Comparison of ENCODE assay signal across 16 mouse cellular contexts in genomic region chr5:125331811-125332210, GRCm38 (mm10). TPM values are rescaled to one million over a fixed set of nuclear protein-coding genes. Genes with fewer than 3 reads are reported as not detected.
DNase-seq lines count a peak whose midpoint lies in the region; ATAC-seq and TF ChIP-seq lines count a peak whose summit lies in the region.
"Had no signal": no experiment of that assay in that cellular context is flagged by ENCODE, and none has a peak within 500 bp of the region (broad histone marks: within the 10 kb centered on the region; RNA-seq: fewer than 3 reads in every experiment).

No protein-coding gene starts in this region.

- WGBS in forebrain, embryonic 10.5 days: 55% methylated on average over 3 of the region's 3 CpGs
- 49% methylated on average over 3 of the region's 3 CpGs for WGBS in forebrain, embryonic 12.5 days
- WGBS in heart, postnatal 0 days: 66% methylated on average over 3 of the region's 3 CpGs
- WGBS in liver, adult 2 months: 12% methylated on average over 3 of the region's 3 CpGs
- 55% methylated on average over 3 of the region's 3 CpGs for WGBS in liver, embryonic 11.5 days
- WGBS in liver, postnatal 0 days (ENCODE audit: insufficient replicate concordance): 45% methylated on average over 3 of the region's 3 CpGs

- no peak overlapping the region for H3K4me3 ChIP-seq in forebrain, embryonic 10.5 days
- no peak overlapping the region for H3K4me3 ChIP-seq in forebrain, embryonic 12.5 days (replicated peaks)
- H3K4me3 ChIP-seq in heart, postnatal 0 days (ENCODE audit: low read depth, low read length): no peak overlapping the region
- H3K4me3 ChIP-seq in liver, adult 2 months (ENCODE audit: insufficient read depth, low read depth, low read length): no peak overlapping the region
- no peak overlapping the region for H3K4me3 ChIP-seq in liver, embryonic 11.5 days (ENCODE audit: low read depth, low read length)
- H3K4me3 ChIP-seq in liver, postnatal 0 days (ENCODE audit: low read depth, low read length): no peak overlapping the region
- H3K4me3 ChIP-seq: hindbrain, embryonic 13.5 days; midbrain, embryonic 15.5 days; myocyte had no signal

- no peak overlapping the region for H3K4me2 ChIP-seq in forebrain, embryonic 12.5 days
- no peak overlapping the region for H3K4me2 ChIP-seq in heart, postnatal 0 days (ENCODE audit: low read depth, low read length)
- no peak overlapping the region for H3K4me2 ChIP-seq in liver, embryonic 11.5 days
- peak overlapping the region; percentile 53 for H3K4me2 ChIP-seq in liver, postnatal 0 days (ENCODE audit: low read depth, low read length)
- H3K4me2 ChIP-seq: hindbrain, embryonic 13.5 days; midbrain, embryonic 15.5 days had no signal

- no peak for ATAC-seq in forebrain, embryonic 12.5 days (ENCODE audit: low FRiP score)
- no peak for ATAC-seq in heart, postnatal 0 days (ENCODE audit: insufficient read depth, low read depth)
- no peak for ATAC-seq in liver, embryonic 11.5 days (replicated peaks; ENCODE audit: low FRiP score)
- ATAC-seq in liver, postnatal 0 days: no peak
- ATAC-seq: forebrain, embryonic 14.5 days; midbrain, embryonic 15.5 days had no signal

- peaks cover 18% of the 10 kb centered on the region for H3K36me3 ChIP-seq in forebrain, embryonic 10.5 days (replicated peaks)
- no peaks in the 10 kb centered on the region for H3K36me3 ChIP-seq in forebrain, embryonic 12.5 days (replicated peaks)
- no peaks in the 10 kb centered on the region for H3K36me3 ChIP-seq in heart, postnatal 0 days (replicated peaks; ENCODE audit: control insufficient read depth, insufficient read depth, low read length)
- H3K36me3 ChIP-seq in liver, adult 2 months (ENCODE audit: control insufficient read depth, insufficient read depth, low read length): no peaks in the 10 kb centered on the region
- H3K36me3 ChIP-seq in liver, embryonic 11.5 days (ENCODE audit: control insufficient read depth, insufficient read depth, low read length): no peaks in the 10 kb centered on the region
- H3K36me3 ChIP-seq in liver, postnatal 0 days (replicated peaks; ENCODE audit: insufficient read depth, low read length): 0 out of 2 replicates have a peak, but pooled peaks cover 6% of the 10 kb centered on the region
- H3K36me3 ChIP-seq: hindbrain, embryonic 13.5 days; midbrain, embryonic 15.5 days had no signal

- TF ChIP-seq POLR2A in liver, adult 2 months (IDR thresholded peaks at IDR 0.05; ENCODE audit: extremely low read depth, insufficient read depth, low read length): no peak

- TF ChIP-seq EP300 in heart, postnatal 0 days (IDR thresholded peaks at IDR 0.05; ENCODE audit: low read depth): no peak
- TF ChIP-seq EP300 in liver, postnatal 0 days (IDR thresholded peaks at IDR 0.05; ENCODE audit: low read depth): no peak

- TF ChIP-seq CTCF in heart, postnatal 0 days (IDR thresholded peaks at IDR 0.05; ENCODE audit: low read depth): no peak
- TF ChIP-seq CTCF in liver, adult 2 months (IDR thresholded peaks at IDR 0.05; ENCODE audit: low read depth, low read length): no peak
- TF ChIP-seq CTCF in liver, postnatal 0 days (IDR thresholded peaks at IDR 0.05; ENCODE audit: low read depth): no peak

- H3K27ac ChIP-seq in forebrain, embryonic 10.5 days: peak overlapping the region; percentile 73; the same call in 1 of the 2 replicates
- no peak overlapping the region for H3K27ac ChIP-seq in forebrain, embryonic 12.5 days
- peak overlapping the region; percentile 67 for H3K27ac ChIP-seq in heart, postnatal 0 days (ENCODE audit: low read depth)
- peak overlapping the region; percentile 98 for H3K27ac ChIP-seq in liver, adult 2 months (replicated peaks; ENCODE audit: insufficient read depth, low read depth, low read length)
- no peak overlapping the region for H3K27ac ChIP-seq in liver, embryonic 11.5 days (ENCODE audit: low read depth, low read length)
- peak overlapping the region; percentile 93 for H3K27ac ChIP-seq in liver, postnatal 0 days (ENCODE audit: low read depth)
- H3K27ac ChIP-seq: hindbrain, embryonic 13.5 days; midbrain, embryonic 15.5 days had no signal

- no peak for DNase-seq in forebrain, embryonic 10.5 days (ENCODE audit: extremely low spot score, low spot score)
- no peak for DNase-seq in heart, postnatal 0 days (ENCODE audit: low spot score)
- DNase-seq in heart, postnatal 14 days: no peak
- peak; percentile 62 for DNase-seq in liver, adult 2 months (ENCODE audit: extremely low read depth, low read depth, low spot score)
- no peak for DNase-seq in liver, embryonic 11.5 days (ENCODE audit: low spot score)
- DNase-seq in liver, postnatal 0 days: no peak
- DNase-seq: cerebellum, adult 2 months; gastrocnemius, postnatal 25 days; lung, adult 18-20 months; lung, postnatal 14 days; thymus, postnatal 25 days had no signal

- intact Hi-C loops in heart, postnatal 14 days (cut with DNase I): no loop called here

- no peaks in the 10 kb centered on the region for H3K9me3 ChIP-seq in forebrain, embryonic 10.5 days
- H3K9me3 ChIP-seq in forebrain, embryonic 12.5 days: no peaks in the 10 kb centered on the region
- H3K9me3 ChIP-seq in heart, postnatal 0 days (replicated peaks; ENCODE audit: control insufficient read depth, low read length): no peaks in the 10 kb centered on the region
- H3K9me3 ChIP-seq in liver, embryonic 11.5 days (ENCODE audit: control insufficient read depth, low read length): no peaks in the 10 kb centered on the region
- H3K9me3 ChIP-seq in liver, postnatal 0 days (ENCODE audit: low read length): no peaks in the 10 kb centered on the region
- H3K9me3 ChIP-seq: hindbrain, embryonic 13.5 days; midbrain, embryonic 15.5 days had no signal

- no peaks in the 10 kb centered on the region for H3K27me3 ChIP-seq in forebrain, embryonic 10.5 days (ENCODE audit: poor library complexity, severe bottlenecking)
- no peaks in the 10 kb centered on the region for H3K27me3 ChIP-seq in forebrain, embryonic 12.5 days
- H3K27me3 ChIP-seq in heart, postnatal 0 days (ENCODE audit: control insufficient read depth, insufficient read depth, low read length): no peaks in the 10 kb centered on the region
- H3K27me3 ChIP-seq in liver, adult 2 months (ENCODE audit: control insufficient read depth, insufficient read depth, low read length): no peaks in the 10 kb centered on the region
- H3K27me3 ChIP-seq in liver, embryonic 11.5 days (replicated peaks; ENCODE audit: control insufficient read depth, insufficient read depth, low read length): no peaks in the 10 kb centered on the region
- no peaks in the 10 kb centered on the region for H3K27me3 ChIP-seq in liver, postnatal 0 days (ENCODE audit: insufficient read depth, low read length)
- H3K27me3 ChIP-seq: hindbrain, embryonic 13.5 days; midbrain, embryonic 15.5 days had no signal

- peaks cover 36% of the 10 kb centered on the region for H3K4me1 ChIP-seq in forebrain, embryonic 10.5 days
- peaks cover 17% of the 10 kb centered on the region for H3K4me1 ChIP-seq in forebrain, embryonic 12.5 days
- peaks cover 39% of the 10 kb centered on the region for H3K4me1 ChIP-seq in heart, postnatal 0 days (ENCODE audit: control insufficient read depth, insufficient read depth)
- peaks cover 58% of the 10 kb centered on the region for H3K4me1 ChIP-seq in liver, adult 2 months (ENCODE audit: control insufficient read depth, insufficient read depth, low read length)
- H3K4me1 ChIP-seq in liver, embryonic 11.5 days (replicated peaks; ENCODE audit: control insufficient read depth, insufficient read depth, low read length): peaks cover 43% of the 10 kb centered on the region
- peaks cover 36% of the 10 kb centered on the region for H3K4me1 ChIP-seq in liver, postnatal 0 days (ENCODE audit: insufficient read depth)

- peaks cover 41% of the 10 kb centered on the region for H3K79me2 ChIP-seq in liver, adult 2 months (ENCODE audit: control insufficient read depth, insufficient read depth, low read length)

- H3K9ac ChIP-seq in forebrain, embryonic 12.5 days: no peak overlapping the region
- H3K9ac ChIP-seq in heart, postnatal 0 days (replicated peaks; ENCODE audit: low read depth, low read length): 0 out of 2 replicates have a peak overlapping the region, but pooled peaks have one; percentile 17
- H3K9ac ChIP-seq in liver, adult 2 months (ENCODE audit: low read depth, low read length): peak overlapping the region; percentile 25; the same call in 1 of the 2 replicates
- H3K9ac ChIP-seq in liver, embryonic 11.5 days (ENCODE audit: low read depth, low read length): no peak overlapping the region
- no peak overlapping the region; the same call in 1 of the 2 replicates for H3K9ac ChIP-seq in liver, postnatal 0 days (replicated peaks)
- H3K9ac ChIP-seq: hindbrain, embryonic 13.5 days; midbrain, embryonic 15.5 days had no signal

RNA-seq across cellular contexts. Expression of gene Scarb1, which starts 9.1 kb away (rescaled TPM):
- 51.3 and 54.5 TPM in 2 replicates for polyA plus RNA-seq in forebrain, embryonic 10.5 days (2016; fragmentation: Nextera tagmentation; extraction: Ambion mirVana)
- polyA plus RNA-seq in forebrain, embryonic 12.5 days (2016; fragmentation: Nextera tagmentation; extraction: Ambion mirVana): 31.5 and 38.7 TPM in 2 replicates
- total RNA-seq in heart, postnatal 0 days (2014; rRNA removed; ENCODE audit: low replicate concordance): 79.8 and 84.2 TPM in 2 replicates
- 53.7 and 58.2 TPM in 2 replicates for polyA plus RNA-seq in heart, postnatal 0 days (2015; fragmentation: Nextera tagmentation; extraction: Ambion mirVana)
- 10 to 100 TPM; 60.1 to 77.5 TPM for total RNA-seq in heart, postnatal 14 days (2021)
- total RNA-seq in liver, adult 2 months (2014; rRNA removed): 72.4 and 108 TPM in 2 replicates
- 189 and 223 TPM in 2 replicates for polyA plus RNA-seq in liver, adult 2 months (2012; rRNA removed)
- 104 and 108 TPM in 2 replicates for polyA plus RNA-seq in liver, embryonic 11.5 days (2014; fragmentation: Nextera tagmentation; extraction: Ambion mirVana)
- 105 and 109 TPM in 2 replicates for polyA plus RNA-seq in liver, postnatal 0 days (2015; fragmentation: Nextera tagmentation; extraction: Ambion mirVana)

RNA-seq across cellular contexts. Expression of gene Gm10382, which starts 57.3 kb away (rescaled TPM):
- 0.21 and 0.38 TPM in 2 replicates for polyA plus RNA-seq in forebrain, embryonic 10.5 days (2016; fragmentation: Nextera tagmentation; extraction: Ambion mirVana)
- 0.91 and 0.97 TPM in 2 replicates for polyA plus RNA-seq in forebrain, embryonic 12.5 days (2016; fragmentation: Nextera tagmentation; extraction: Ambion mirVana)
- not detected in 2 replicates for total RNA-seq in heart, postnatal 0 days (2014; rRNA removed; ENCODE audit: low replicate concordance)
- polyA plus RNA-seq in heart, postnatal 0 days (2015; fragmentation: Nextera tagmentation; extraction: Ambion mirVana): 0.32 and 0.78 TPM in 2 replicates
- total RNA-seq in heart, postnatal 14 days (2021): under 1 TPM in 1 of 2 experiments, not detected in 1; 0.24 TPM
- total RNA-seq in liver, adult 2 months (2014; rRNA removed): 0.13 TPM in 1 of 2 replicates, not detected in the other
- polyA plus RNA-seq in liver, adult 2 months (2012; rRNA removed): 0.16 and 0.24 TPM in 2 replicates
- polyA plus RNA-seq in liver, embryonic 11.5 days (2014; fragmentation: Nextera tagmentation; extraction: Ambion mirVana): 0.18 and 0.34 TPM in 2 replicates
- 0.17 and 0.18 TPM in 2 replicates for polyA plus RNA-seq in liver, postnatal 0 days (2015; fragmentation: Nextera tagmentation; extraction: Ambion mirVana)
- total RNA-seq: gastrocnemius, postnatal 25 days had no signal

RNA-seq across cellular contexts. Expression of gene Ubc, which starts 58.2 kb away (rescaled TPM):
- polyA plus RNA-seq in forebrain, embryonic 10.5 days (2016; fragmentation: Nextera tagmentation; extraction: Ambion mirVana): 931 and 967 TPM in 2 replicates
- polyA plus RNA-seq in forebrain, embryonic 12.5 days (2016; fragmentation: Nextera tagmentation; extraction: Ambion mirVana): 1,113 and 1,114 TPM in 2 replicates
- total RNA-seq in heart, postnatal 0 days (2014; rRNA removed; ENCODE audit: low replicate concordance): 889 and 1,003 TPM in 2 replicates
- polyA plus RNA-seq in heart, postnatal 0 days (2015; fragmentation: Nextera tagmentation; extraction: Ambion mirVana): 742 and 892 TPM in 2 replicates
- total RNA-seq in heart, postnatal 14 days (2021): 1,000 to 10,000 TPM in 1 of 2 experiments, 100 to 1,000 TPM in 1; 947 to 1,009 TPM
- 634 and 1,049 TPM in 2 replicates for total RNA-seq in liver, adult 2 months (2014; rRNA removed)
- polyA plus RNA-seq in liver, adult 2 months (2012; rRNA removed): 990 and 1,297 TPM in 2 replicates
- polyA plus RNA-seq in liver, embryonic 11.5 days (2014; fragmentation: Nextera tagmentation; extraction: Ambion mirVana): 772 and 827 TPM in 2 replicates
- polyA plus RNA-seq in liver, postnatal 0 days (2015; fragmentation: Nextera tagmentation; extraction: Ambion mirVana): 369 and 531 TPM in 2 replicates

Comparison
In these comparisons a context has a peak if more than half of its experiments do, and no peak if none do; other contexts are left out.
1. H3K27ac ChIP-seq: peak in forebrain, embryonic 10.5 days (single experiment), heart, postnatal 0 days (single experiment), liver, adult 2 months (single experiment) and liver, postnatal 0 days (single experiment); none in forebrain, embryonic 12.5 days (single experiment) and liver, embryonic 11.5 days (single experiment).
2. H3K9ac ChIP-seq: peak in heart, postnatal 0 days (single experiment) and liver, adult 2 months (single experiment); none in forebrain, embryonic 12.5 days (single experiment), liver, embryonic 11.5 days (single experiment) and liver, postnatal 0 days (single experiment).